Mouse (Mus musculus): ENCODE data around the gene Agpat1.

DNA sequence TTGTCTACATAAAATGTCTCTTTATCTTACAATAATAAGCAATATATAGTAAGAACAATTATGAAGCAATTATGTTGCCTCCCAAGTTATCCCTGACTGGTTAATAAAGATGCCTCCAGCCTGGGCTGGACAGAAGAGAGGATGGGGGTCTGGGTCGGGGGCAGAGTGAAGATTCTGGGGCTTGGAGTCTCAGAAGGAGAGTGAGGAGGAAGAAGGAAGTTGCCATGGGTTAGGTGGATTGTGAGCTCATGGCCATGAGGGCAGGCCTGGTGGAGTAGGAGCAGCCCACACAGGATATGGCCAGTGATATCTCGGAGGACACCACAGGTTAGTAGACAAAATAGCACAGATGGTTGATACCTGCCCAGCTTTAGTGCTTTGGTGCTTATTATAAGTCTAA is 54.1 kb downstream of the Agpat1 start:
- TF ChIP-seq CTCF (IDR thresholded peaks at IDR 0.05; ENCODE audit: extremely low read depth, insufficient read depth, low read length) (no peak), POLR2A (IDR thresholded peaks at IDR 0.05; ENCODE audit: extremely low read depth, insufficient read depth, low read length) (no peak)

Data from cortical plate, adult 2 months (tissue).